Mouse (Mus musculus): ENCODE data around the gene Synpo2.
A peak's percentile ranks its signal among the peaks of the same experiment; 100 is the strongest.

Gene Synpo2

DNA sequence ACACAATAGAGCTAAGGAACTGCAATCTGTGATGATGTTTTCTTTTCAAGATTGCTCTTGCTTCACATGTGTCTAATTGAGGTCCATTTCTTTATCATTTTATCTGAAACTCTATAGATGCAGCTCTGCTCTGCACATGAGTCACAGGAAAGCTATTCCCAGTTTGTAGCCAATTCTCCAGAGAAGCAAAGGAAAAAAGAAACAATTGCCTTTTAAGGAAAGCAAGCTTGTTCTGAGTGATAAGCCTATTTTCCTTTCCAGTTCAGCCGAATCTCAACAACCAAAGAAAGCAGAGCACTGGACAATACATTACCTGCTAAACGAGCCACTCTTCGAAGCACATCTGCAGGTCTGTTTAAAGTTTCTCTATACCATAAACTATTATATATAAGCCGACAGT is 31.3 kb downstream of the Synpo2 start:
- DNase-seq = no peak

GRCm38 (mm10) chr3:123201798-123202197 is 34.2 kb downstream of the Synpo2 start:
- no peak for DNase-seq

GRCm38 (mm10) chr3:123193740-123194139 is 42.2 kb downstream of the Synpo2 start:
- DNase-seq = no peak

DNA sequence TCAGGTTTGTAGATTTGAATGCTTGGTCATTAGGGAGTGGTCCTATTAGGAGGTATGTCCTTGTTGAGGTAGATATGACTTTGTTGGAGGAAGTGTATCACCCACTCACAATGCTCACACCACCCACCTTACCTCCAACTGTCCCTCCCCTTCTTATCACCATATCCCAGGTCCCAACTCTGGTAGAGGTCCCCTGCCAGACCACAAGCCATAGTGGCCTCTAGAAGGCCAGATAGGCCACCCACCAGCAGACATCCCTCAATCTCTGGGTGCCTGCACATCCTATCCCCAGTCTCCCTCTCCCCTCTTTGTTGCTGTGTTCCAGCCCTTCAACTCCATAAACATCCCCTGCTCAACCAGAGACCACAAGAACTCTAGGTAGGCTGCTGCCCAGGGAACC is 44.3 kb downstream of the Synpo2 start:
- no peak for DNase-seq

DNA sequence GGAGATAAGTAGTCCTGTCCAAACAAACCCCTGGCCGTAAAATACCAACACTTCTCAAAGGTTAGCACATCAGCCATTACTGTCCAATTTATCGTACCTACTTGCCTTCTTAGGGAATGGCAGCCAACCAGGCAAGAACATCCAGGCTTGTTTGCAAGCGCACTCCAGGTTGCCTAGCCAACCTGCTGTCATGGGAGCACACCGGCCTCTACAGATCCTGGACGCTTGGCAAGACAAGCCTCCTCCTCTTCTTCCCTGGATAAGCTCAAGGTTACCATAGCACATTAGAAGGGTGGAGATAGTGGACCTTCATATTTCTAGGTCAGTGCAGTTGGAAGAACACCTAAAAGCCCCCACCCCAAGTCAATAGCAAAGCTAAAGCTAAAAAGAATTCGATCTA is 45.6 kb downstream of the Synpo2 start:
- no peak for DNase-seq

DNA sequence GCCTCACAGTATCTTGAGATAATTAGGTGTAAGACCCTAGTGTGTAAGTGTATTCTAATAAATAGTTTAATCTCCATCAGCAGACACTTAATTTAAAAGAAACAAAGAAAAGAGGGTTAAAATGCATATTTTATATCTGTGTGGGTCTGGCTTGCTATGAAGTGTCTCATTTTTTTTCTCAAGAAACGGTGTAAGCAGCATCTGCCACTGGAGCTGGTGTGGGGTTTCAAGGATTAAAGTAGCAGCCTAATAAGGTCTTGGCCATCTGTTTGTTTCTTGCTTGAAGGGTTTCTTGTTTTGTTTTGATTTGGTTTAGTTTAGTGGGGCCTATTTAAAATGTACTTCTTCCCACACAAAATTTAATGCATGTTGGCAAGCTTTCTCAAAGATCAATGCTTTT is 46.1 kb downstream of the Synpo2 start:
- no peak for DNase-seq

DNA sequence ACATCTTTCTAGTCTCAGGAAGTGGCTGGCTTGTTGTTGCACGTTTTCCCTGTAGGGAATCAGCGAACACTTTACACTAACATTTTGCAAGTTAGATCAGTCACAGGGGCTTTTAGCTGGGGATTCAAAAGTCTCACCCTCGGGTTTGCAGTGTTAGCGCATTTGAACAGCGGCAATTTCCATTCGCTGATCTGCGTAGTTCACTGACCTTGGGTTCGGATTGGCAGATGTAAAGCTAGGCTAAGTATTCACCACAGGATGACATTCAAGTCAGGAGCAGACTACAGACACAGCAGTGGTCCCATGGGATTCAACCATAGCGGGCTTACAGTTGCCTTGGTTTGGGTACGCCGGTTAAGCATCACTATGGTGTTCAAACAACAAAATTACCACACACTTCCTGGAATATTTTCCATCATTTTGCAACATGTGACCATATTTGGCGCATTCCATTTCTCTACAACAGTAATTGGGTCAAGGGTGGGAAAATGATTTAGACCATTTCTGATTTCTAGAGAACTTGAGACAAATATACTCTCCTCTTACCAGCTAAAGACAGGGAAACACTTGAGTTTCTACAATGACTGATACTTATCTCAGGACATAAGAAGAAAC is 47.2 kb downstream of the Synpo2 start:
- no peak for DNase-seq

- DNase-seq = no peak
Measured at GRCm38 (mm10) chr3:123187370-123188124, 48.4 kb downstream of the Synpo2 start.

- DNase-seq = no peak
Measured at GRCm38 (mm10) chr3:123185238-123185925, 50.6 kb downstream of the Synpo2 start.

DNA sequence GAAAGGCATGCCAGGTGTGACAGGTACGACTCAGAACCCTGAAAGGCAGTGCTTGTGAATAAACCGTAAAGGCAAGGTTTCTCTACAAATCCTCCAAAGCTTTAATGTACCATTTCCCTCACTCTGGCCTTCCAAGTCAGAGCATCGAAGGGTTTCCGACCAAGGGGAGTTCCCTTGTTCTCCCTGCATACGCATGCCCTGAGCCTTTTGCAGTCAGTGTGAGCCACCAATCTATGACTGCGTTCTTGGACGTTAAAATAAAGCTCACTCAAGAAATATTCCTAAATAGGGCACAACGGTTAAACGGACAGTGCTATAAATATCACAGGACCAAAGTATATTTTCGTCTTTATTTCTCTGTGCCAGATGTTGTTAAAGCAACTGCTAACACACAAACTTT is 51.7 kb downstream of the Synpo2 start:
- no peak for DNase-seq

DNA sequence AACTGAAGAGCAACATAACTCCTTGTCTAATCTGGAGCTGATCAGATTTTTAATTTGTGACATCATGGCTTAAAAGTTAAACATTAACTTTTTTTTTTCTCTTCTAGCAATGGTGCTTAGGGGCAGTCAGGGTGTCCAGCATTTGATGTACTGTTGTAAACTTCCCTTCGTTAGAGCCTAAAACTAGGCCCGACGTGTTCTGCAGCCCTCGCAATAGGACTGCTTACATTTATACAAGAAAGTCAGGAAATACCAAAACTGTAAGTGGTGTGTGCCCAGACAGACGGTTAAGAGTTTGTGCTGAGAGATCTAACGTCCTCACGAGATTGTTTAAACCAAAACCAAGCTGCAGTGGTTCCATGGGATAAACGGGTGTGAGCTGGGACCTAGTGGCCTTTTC is 56.4 kb downstream of the Synpo2 start:
- no peak for DNase-seq

- DNase-seq = no peak
Measured at GRCm38 (mm10) chr3:123179041-123179440, 56.9 kb downstream of the Synpo2 start.

- no peak for DNase-seq
Measured at GRCm38 (mm10) chr3:123178420-123178819, 57.5 kb downstream of the Synpo2 start.

DNA sequence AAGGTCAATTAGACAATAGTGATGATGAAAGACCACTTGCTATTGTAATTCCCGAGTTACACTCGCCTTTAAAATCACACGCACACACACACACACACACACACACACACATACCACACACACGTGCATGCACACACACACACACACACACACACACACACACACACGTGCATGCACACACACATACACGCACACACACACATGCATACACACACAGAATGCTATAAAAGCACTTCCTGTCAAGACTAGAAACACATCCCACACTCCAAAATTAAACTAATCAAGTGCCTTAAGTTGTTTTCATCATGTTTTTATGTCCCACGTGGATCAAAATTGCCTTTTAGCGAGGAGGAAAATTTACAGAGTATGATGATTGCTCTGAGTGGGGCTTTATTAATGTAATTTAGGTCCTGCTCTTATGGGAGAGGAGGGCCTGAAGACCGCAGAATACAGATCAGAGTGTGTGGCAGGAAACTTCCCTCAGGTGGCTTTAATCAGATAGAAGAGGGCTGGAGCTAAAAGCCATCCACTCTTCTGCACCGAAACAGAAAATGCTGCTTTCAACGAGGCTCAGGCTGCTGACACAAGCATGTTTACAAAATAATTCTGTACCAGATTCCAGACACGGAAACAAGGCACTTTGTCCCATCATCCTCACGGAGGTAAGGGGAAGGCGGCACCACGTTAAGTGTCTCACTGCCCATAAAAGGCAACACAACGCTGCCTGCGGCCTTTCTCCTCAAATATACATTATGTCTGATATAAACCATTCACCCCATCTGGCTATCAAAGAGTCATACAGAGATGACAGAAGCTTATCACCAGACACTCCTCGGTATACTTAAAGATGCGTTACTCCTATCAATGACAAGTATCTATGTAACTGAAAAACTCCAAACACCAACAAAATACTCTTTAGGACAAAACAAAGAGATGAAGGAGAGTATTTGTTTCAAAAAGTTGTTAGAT is 59.3 kb downstream of the Synpo2 start:
- DNase-seq = no peak

- DNase-seq = no peak
Measured at GRCm38 (mm10) chr3:123175142-123175541, 60.8 kb downstream of the Synpo2 start.

- DNase-seq = no peak
Measured at GRCm38 (mm10) chr3:123174379-123174697, 61.6 kb downstream of the Synpo2 start.

- no peak for DNase-seq
Measured at GRCm38 (mm10) chr3:123173553-123174378, 62.2 kb downstream of the Synpo2 start.

GRCm38 (mm10) chr3:123172151-123172550 is 63.8 kb downstream of the Synpo2 start:
- DNase-seq = no peak

GRCm38 (mm10) chr3:123169398-123169797 is 66.6 kb downstream of the Synpo2 start:
- no peak for DNase-seq

DNA sequence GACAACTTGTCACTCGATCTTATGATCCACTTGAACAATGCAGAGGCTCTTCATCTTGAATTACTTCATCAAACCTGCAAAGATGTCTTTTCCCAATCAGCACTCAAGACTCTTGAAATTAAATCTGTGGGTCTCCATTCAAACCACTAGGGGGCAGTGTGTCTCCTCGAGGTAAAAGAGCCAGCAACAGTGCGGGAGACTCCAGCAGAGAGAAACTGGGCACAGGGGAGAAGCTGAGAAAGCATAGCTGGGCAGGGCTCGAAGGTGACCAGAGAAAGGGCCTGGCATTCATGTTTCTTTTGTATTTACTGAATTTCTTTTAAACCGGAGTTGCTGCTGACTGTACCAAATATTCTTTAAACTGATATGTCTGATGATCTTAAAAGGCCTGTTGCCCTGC is 67.1 kb downstream of the Synpo2 start:
- DNase-seq = peak; percentile 47

- DNase-seq = no peak
Measured at GRCm38 (mm10) chr3:123166450-123166849, 69.5 kb downstream of the Synpo2 start.

DNA sequence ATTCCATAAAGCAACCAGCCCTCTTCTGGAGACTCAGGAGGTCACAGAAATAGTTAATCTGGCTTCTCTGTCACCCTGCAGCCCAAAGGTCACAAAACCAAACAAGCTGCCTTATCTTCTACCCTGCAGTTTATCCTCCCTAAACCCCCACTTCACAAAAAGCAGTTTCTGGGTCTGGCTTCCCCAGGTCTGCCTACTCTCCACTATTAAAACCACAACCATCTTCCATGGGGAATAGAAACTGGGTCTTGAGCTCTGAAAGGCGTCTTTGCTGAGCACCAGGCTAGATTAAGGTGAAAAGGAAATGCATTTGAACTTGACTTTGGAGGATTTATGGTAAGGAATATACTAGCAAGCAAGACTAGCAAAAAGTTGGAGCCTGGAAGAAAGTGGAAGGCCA is 71.8 kb downstream of the Synpo2 start:
- DNase-seq = no peak
